Comparison of ENCODE assay signal across 35 mouse cellular contexts in genomic region chr7:35435266-35435665, GRCm38 (mm10). TPM values are rescaled to one million over a fixed set of nuclear protein-coding genes. Genes with fewer than 3 reads are reported as not detected.
"Had no signal": no experiment of that assay in that cellular context is flagged by ENCODE, and none has a peak within 500 bp of the region (broad histone marks: within the 10 kb centered on the region; RNA-seq: fewer than 3 reads in every experiment).

No protein-coding gene starts in this region.

- H3K4me2 ChIP-seq: heart, embryonic 11.5 days; heart, embryonic 13.5 days; heart, embryonic 15.5 days; hindbrain, embryonic 13.5 days; hindbrain, embryonic 15.5 days; kidney, embryonic 15.5 days; limb, embryonic 12.5 days; liver, embryonic 12.5 days had no signal

- DNase-seq: gastrocnemius, postnatal 14 days; gastrocnemius, postnatal 36 days; heart, adult 11 months; heart, adult 2 months; heart, postnatal 14 days; heart, postnatal 36 days; kidney, adult 11 months; kidney, adult 2 months; kidney, adult 9 months; kidney, postnatal 14 days; kidney, postnatal 36 days; layer of hippocampus, adult 9-11 months; left cerebral cortex, postnatal 4 days had no signal

- H3K9me3 ChIP-seq: heart, embryonic 13.5 days; heart, embryonic 15.5 days; hindbrain, embryonic 13.5 days; hindbrain, embryonic 15.5 days; kidney, embryonic 15.5 days; limb, embryonic 12.5 days; liver, embryonic 12.5 days had no signal

- H3K4me3 ChIP-seq: heart, adult 2 months; heart, embryonic 13.5 days; heart, embryonic 15.5 days; hindbrain, embryonic 13.5 days; hindbrain, embryonic 15.5 days; kidney, embryonic 15.5 days; left cerebral cortex, adult 2 months; limb, embryonic 12.5 days; liver, embryonic 12.5 days had no signal

- H3K9ac ChIP-seq: heart, embryonic 13.5 days; heart, embryonic 15.5 days; hindbrain, embryonic 13.5 days; hindbrain, embryonic 15.5 days; kidney, embryonic 15.5 days; limb, embryonic 12.5 days; liver, embryonic 12.5 days; liver, embryonic 14.5 days had no signal

- ATAC-seq: hindbrain, postnatal 0 days; intestine, embryonic 16.5 days; liver, embryonic 12.5 days had no signal

- H3K27me3 ChIP-seq: heart, embryonic 13.5 days; heart, embryonic 15.5 days; hindbrain, embryonic 13.5 days; hindbrain, embryonic 15.5 days; kidney, embryonic 15.5 days; limb, embryonic 12.5 days; liver, embryonic 12.5 days had no signal

- H3K27ac ChIP-seq: heart, adult 2 months; heart, embryonic 13.5 days; heart, embryonic 15.5 days; hindbrain, embryonic 13.5 days; hindbrain, embryonic 15.5 days; hindbrain, postnatal 0 days; kidney, embryonic 15.5 days; kidney, postnatal 0 days; left cerebral cortex, adult 2 months; limb, embryonic 12.5 days; liver, embryonic 12.5 days; liver, embryonic 14.5 days had no signal

- H3K4me1 ChIP-seq: heart, embryonic 13.5 days; heart, embryonic 15.5 days; hindbrain, embryonic 13.5 days; hindbrain, embryonic 15.5 days; kidney, embryonic 15.5 days; limb, embryonic 12.5 days; liver, embryonic 12.5 days had no signal

RNA-seq across cellular contexts. Expression of gene Slc7a9, which starts 13.3 kb away (rescaled TPM):
- total RNA-seq: gastrocnemius, adult 18-20 months; gastrocnemius, adult 8-10 months; gastrocnemius, postnatal 14 days; gastrocnemius, postnatal 36 days; heart, adult 2 months; heart, postnatal 14 days; heart, postnatal 36 days; hematopoietic stem cell, adult 5-6 weeks; hindbrain, postnatal 0 days; layer of hippocampus, adult 18-20 months; layer of hippocampus, adult 8-10 months; layer of hippocampus, postnatal 25 days; left cerebral cortex, adult 2 months; left cerebral cortex, postnatal 25 days; left cerebral cortex, postnatal 4 days; liver, adult 2 months had no signal
- polyA plus RNA-seq: heart, adult 2 months; hindbrain, embryonic 11.5 days; hindbrain, embryonic 13.5 days; hindbrain, embryonic 15.5 days; hindbrain, postnatal 0 days had no signal
